Mouse (Mus musculus) liver, postnatal 0 days (tissue): ENCODE data around the gene Psmb7.

Experiments used
- CTCF ChIP-seq: sonication (generic); IDR thresholded peaks from 2 replicates; pipeline ENCODE4 v1.5.1; 2016; ENCODE audit warnings: antibody characterized with exemption, low read depth
- EP300 ChIP-seq: IDR thresholded peaks from 2 replicates; pipeline ENCODE4 v1.6.1; 2016; ENCODE audit warnings: antibody characterized with exemption, low read depth, mild to moderate bottlenecking

DNA sequence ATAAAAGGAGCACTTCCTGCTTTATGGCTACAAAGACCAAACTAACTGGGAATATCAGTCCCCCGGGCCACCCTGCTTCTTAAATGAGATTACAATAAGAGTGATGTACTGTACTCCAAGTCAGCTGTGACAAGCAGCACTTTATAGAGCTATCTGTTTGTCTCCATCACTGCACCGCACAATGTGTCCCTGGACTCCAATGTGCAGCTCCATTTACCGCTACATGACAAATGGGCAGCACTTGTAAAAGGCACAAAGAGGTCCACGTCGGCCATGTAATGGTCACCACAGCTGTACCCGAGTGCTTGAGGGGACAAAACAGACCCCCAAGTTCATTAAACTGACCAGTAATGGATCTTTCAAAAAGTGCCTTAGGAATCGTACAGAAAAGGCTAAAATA, 49.0 kb downstream of the Psmb7 start:
- no peak for TF ChIP-seq CTCF
- TF ChIP-seq EP300, result no peak
